Mouse (Mus musculus): Measurements from ENCODE around the gene Itpripl2. TPM values are rescaled to one million over a fixed set of nuclear protein-coding genes. Genes with fewer than 3 reads are reported as not detected.

The Itpripl2 gene
- polyA plus RNA-seq, 1 experiment from 2014 or later = 3.1 TPM

DNA sequence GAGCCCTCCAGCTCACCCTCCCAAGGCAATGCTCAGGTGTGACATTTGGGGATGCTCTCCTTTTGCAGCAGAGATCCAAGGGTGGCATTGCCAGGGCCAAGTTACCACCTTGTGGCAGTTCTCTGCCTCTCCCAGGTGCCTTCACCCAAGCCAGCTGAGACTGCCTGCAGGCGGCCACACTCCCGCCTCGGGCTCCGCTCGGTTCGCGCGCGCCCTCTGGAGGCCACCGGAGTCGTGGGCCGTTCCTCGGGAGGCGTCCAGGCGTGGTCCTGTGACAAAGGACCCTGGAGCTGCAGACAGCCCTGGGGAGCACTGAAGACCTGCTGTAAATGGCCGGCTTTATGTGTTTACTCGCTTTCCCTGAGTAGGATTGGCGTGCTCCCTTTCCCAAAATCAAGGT lies 26.9 kb upstream of the Itpripl2 start:
- H3K4me3 ChIP-seq (ENCODE audit: low read depth, low read length) = no peak overlapping the region
- 2% methylated on average over 18 of the region's 18 CpGs for WGBS
- H3K4me1 ChIP-seq (ENCODE audit: control insufficient read depth, insufficient read depth, low read length) = no peaks in the 10 kb centered on the region
- H3K36me3 ChIP-seq (ENCODE audit: control insufficient read depth, insufficient read depth, low read length) = no peaks in the 10 kb centered on the region; the same call in 1 of the 2 replicates
- no peaks in the 10 kb centered on the region for H3K9me3 ChIP-seq (ENCODE audit: control insufficient read depth, low read depth, low read length)
- no peak overlapping the region for H3K4me2 ChIP-seq (replicated peaks; ENCODE audit: low read depth, low read length)
- H3K27ac ChIP-seq (ENCODE audit: low read length) = no peak overlapping the region
- peak; percentile 80 for ATAC-seq (ENCODE audit: insufficient number of reproducible peaks, insufficient read depth, low FRiP score, low read depth)
- H3K9ac ChIP-seq (replicated peaks; ENCODE audit: low read depth, low read length) = no peak overlapping the region
- H3K27me3 ChIP-seq (ENCODE audit: control insufficient read depth, insufficient read depth, low read length) = no peaks in the 10 kb centered on the region

DNA sequence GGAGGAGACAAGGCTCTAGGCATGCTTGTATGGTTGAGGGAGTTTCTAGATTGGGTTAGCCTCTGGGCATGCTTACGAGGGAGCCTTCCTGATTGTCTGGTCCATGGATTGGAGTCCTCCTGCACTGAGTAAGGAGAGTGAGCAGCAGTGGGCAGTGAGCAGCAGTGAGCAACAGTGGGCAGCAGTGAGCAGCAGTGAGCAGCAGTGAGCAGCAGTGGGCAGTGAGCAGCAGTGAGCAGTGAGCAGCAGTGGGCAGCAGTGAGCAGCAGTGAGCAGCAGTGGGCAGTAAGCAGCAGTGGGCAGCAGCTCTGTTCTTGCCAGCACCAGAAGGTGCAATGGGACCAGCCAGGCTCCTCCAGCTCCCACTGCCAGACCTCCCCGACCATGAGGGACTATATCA lies 26.0 kb upstream of the Itpripl2 start:
- Histone ChIP-seq H3K36me3 (ENCODE audit: control insufficient read depth, insufficient read depth, low read length) (no peaks in the 10 kb centered on the region), H3K4me2 (replicated peaks; ENCODE audit: low read depth, low read length) (no peak overlapping the region), H3K27me3 (ENCODE audit: control insufficient read depth, insufficient read depth, low read length) (no peaks in the 10 kb centered on the region), H3K4me3 (ENCODE audit: low read depth, low read length) (no peak overlapping the region), H3K9me3 (ENCODE audit: control insufficient read depth, low read depth, low read length) (no peaks in the 10 kb centered on the region), H3K4me1 (ENCODE audit: control insufficient read depth, insufficient read depth, low read length) (no peaks in the 10 kb centered on the region), H3K9ac (replicated peaks; ENCODE audit: low read depth, low read length) (no peak overlapping the region), H3K27ac (ENCODE audit: low read length) (no peak overlapping the region)
- 65% methylated on average over 2 of the region's 2 CpGs for WGBS
- no peak for ATAC-seq (ENCODE audit: insufficient number of reproducible peaks, insufficient read depth, low FRiP score, low read depth)

DNA sequence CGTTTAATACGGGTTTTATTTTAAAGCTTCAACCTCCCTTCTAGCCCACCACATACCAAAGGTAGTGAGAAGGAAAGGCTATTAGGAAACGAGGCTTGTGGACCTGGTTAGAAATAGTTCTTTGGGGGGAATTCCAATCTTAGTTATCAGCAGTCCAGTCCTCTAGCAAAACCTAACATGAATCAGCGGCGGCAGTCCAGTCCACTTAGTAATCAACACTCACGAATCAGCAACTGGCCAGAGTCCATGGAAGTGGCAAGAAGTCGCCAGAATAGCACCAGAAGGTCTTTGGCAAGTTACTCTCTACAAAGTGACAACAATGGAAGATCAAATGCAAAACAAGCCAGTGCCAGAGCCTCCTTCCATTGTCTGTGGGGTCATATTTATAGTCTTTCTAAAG lies 16.8 kb upstream of the Itpripl2 start:
- no peaks in the 10 kb centered on the region for H3K9me3 ChIP-seq (ENCODE audit: control insufficient read depth, low read depth, low read length)
- 0 out of 2 replicates have a peak, but pooled peaks cover 3% of the 10 kb centered on the region for H3K4me1 ChIP-seq (ENCODE audit: control insufficient read depth, insufficient read depth, low read length)
- no peak overlapping the region for H3K9ac ChIP-seq (replicated peaks; ENCODE audit: low read depth, low read length)
- 73% methylated on average over 7 of the region's 7 CpGs for WGBS
- H3K27me3 ChIP-seq (ENCODE audit: control insufficient read depth, insufficient read depth, low read length) = no peaks in the 10 kb centered on the region
- H3K27ac ChIP-seq (ENCODE audit: low read length) = no peak overlapping the region
- no peak overlapping the region for H3K4me3 ChIP-seq (ENCODE audit: low read depth, low read length)
- no peaks in the 10 kb centered on the region for H3K36me3 ChIP-seq (ENCODE audit: control insufficient read depth, insufficient read depth, low read length)
- no peak overlapping the region for H3K4me2 ChIP-seq (replicated peaks; ENCODE audit: low read depth, low read length)
- ATAC-seq (ENCODE audit: insufficient number of reproducible peaks, insufficient read depth, low FRiP score, low read depth) = no peak

DNA sequence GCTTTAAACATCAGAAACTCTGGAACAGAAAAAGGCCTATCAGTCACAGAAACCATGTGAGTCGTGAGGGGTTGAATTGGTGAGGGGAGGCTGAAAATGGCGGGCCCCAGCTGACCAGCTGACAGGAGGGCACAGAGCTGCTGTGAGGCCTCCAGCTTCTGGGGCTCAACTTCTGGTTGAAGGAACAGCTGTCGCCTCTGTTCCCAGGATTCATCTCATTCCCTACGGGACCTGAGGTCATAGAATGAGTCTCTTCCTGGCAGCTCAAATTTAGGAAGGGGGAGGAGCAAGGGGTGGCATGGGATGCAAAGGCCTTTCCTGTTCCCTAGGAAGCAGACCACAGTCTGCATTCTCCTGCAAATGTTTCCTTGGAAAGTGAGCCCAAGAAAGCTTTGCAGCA lies 12.1 kb upstream of the Itpripl2 start:
- WGBS = 51% methylated on average over 4 of the region's 4 CpGs
- Histone ChIP-seq H3K4me2 (replicated peaks; ENCODE audit: low read depth, low read length) (no peak overlapping the region), H3K27me3 (ENCODE audit: control insufficient read depth, insufficient read depth, low read length) (no peaks in the 10 kb centered on the region), H3K27ac (ENCODE audit: low read length) (no peak overlapping the region), H3K9ac (replicated peaks; ENCODE audit: low read depth, low read length) (no peak overlapping the region), H3K4me3 (ENCODE audit: low read depth, low read length) (no peak overlapping the region), H3K36me3 (ENCODE audit: control insufficient read depth, insufficient read depth, low read length) (no peaks in the 10 kb centered on the region), H3K4me1 (ENCODE audit: control insufficient read depth, insufficient read depth, low read length) (0 out of 2 replicates have a peak, but pooled peaks cover 3% of the 10 kb centered on the region), H3K9me3 (ENCODE audit: control insufficient read depth, low read depth, low read length) (no peaks in the 10 kb centered on the region)
- no peak for ATAC-seq (ENCODE audit: insufficient number of reproducible peaks, insufficient read depth, low FRiP score, low read depth)

DNA sequence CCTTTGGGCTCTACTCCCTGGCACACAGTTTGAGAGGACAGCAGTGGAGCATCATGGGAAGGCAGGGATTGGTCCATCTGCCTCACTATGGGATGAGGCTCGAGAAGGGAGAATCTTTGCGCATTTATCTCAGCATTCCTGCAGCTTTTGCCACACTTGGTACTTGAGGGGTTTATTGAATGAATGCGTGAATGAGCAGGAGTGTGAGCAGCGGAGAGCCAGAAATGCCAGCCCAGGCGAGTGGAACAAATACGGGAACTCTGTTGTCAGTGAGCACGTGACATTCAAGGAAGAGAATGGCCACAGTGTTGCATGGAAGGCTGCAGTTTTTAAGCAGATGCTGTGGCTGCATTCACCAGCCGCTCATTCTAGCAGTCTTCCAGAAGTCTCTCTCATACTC lies 10.6 kb upstream of the Itpripl2 start:
- H3K4me2 ChIP-seq (replicated peaks; ENCODE audit: low read depth, low read length) = no peak overlapping the region
- WGBS = 78% methylated on average over 8 of the region's 8 CpGs

DNA sequence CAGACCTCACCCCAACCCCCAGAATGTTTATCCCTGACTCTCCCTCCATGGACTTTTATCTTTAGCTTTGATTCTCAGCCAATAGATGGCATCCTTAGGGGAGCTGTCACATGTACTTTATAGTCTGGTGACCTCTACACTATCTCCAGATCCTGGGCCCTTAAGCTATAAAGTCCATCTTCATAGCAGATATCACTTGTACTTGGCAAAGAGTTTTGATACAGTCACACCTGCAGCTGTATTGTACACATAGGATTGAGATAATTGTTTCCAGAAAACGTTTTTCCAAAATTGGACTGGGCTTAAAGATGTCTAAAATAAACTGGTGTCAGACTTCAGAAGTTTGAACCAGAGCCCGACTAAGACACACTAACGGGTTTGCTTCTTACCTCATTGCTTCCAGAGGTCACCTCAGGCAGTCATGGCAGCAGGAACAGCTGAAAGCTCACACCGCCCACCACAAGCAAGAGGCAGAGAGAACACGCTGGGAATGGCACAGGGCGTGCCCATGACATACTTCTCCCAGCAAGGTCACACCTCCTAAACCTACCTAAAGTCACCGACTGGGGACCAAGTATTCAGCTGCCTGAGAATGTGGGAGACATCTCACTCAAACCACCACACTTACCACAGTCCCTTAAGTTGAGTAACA lies 8.1 kb upstream of the Itpripl2 start:
- Histone ChIP-seq H3K9me3 (ENCODE audit: control insufficient read depth, low read depth, low read length) (no peaks in the 10 kb centered on the region), H3K27ac (ENCODE audit: low read length) (no peak overlapping the region), H3K4me2 (replicated peaks; ENCODE audit: low read depth, low read length) (no peak overlapping the region), H3K4me3 (ENCODE audit: low read depth, low read length) (no peak overlapping the region), H3K36me3 (ENCODE audit: control insufficient read depth, insufficient read depth, low read length) (no peaks in the 10 kb centered on the region), H3K4me1 (ENCODE audit: control insufficient read depth, insufficient read depth, low read length) (0 out of 2 replicates have a peak, but pooled peaks cover 3% of the 10 kb centered on the region), H3K9ac (replicated peaks; ENCODE audit: low read depth, low read length) (no peak overlapping the region), H3K27me3 (ENCODE audit: control insufficient read depth, insufficient read depth, low read length) (no peaks in the 10 kb centered on the region)
- ATAC-seq (ENCODE audit: insufficient number of reproducible peaks, insufficient read depth, low FRiP score, low read depth) = no peak
- WGBS = 60% methylated on average over 7 of the region's 7 CpGs

More for the DNA sequence above, 10.6 kb upstream of the Itpripl2 start:
- H3K27ac ChIP-seq (ENCODE audit: low read length) = no peak overlapping the region
- ATAC-seq (ENCODE audit: insufficient number of reproducible peaks, insufficient read depth, low FRiP score, low read depth) = no peak
- H3K27me3 ChIP-seq (ENCODE audit: control insufficient read depth, insufficient read depth, low read length) = no peaks in the 10 kb centered on the region
- H3K36me3 ChIP-seq (ENCODE audit: control insufficient read depth, insufficient read depth, low read length) = no peaks in the 10 kb centered on the region
- H3K4me3 ChIP-seq (ENCODE audit: low read depth, low read length) = no peak overlapping the region
- H3K4me1 ChIP-seq (ENCODE audit: control insufficient read depth, insufficient read depth, low read length) = 0 out of 2 replicates have a peak, but pooled peaks cover 3% of the 10 kb centered on the region
- H3K9ac ChIP-seq (replicated peaks; ENCODE audit: low read depth, low read length) = no peak overlapping the region
- H3K9me3 ChIP-seq (ENCODE audit: control insufficient read depth, low read depth, low read length) = no peaks in the 10 kb centered on the region

DNA sequence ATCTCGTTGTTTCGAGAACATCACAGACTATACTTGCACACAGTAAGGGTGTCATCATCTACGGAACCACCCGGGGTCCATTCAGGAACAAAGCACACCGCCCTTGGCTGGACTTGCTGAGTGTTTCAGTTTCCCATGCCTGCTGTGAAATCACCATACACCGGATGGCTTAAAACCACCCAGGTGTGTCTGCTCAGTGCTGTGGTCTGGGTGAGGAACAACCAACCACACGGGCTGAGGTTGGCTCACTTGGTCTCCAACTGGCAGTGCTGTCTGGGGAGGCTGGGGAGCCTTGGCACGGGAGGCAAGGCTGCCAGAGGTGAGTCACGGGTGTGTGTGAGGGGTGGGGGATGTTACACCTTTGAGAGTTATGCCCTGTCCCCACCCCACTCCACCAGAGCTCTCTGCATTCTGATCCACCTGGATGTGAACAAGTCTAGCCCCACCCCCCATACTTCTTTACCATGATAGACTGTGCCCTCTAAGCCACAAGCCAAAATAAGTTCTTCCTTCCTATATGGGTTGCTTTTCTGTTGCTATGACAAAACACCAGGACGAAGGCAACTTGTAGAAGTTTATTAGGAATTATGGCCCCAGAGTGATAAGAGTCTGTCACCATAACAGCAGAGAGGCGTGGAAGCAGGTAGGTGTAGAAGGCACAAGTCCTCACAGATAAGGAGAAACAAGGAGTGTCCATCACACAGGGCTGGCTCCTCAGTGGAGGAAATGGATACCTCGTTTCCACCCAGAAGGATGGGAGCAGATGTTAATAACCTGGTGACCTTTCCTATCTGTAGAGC lies 7.4 kb upstream of the Itpripl2 start:
- Histone ChIP-seq H3K36me3 (ENCODE audit: control insufficient read depth, insufficient read depth, low read length) (no peaks in the 10 kb centered on the region), H3K4me1 (ENCODE audit: control insufficient read depth, insufficient read depth, low read length) (0 out of 2 replicates have a peak, but pooled peaks cover 3% of the 10 kb centered on the region), H3K9me3 (ENCODE audit: control insufficient read depth, low read depth, low read length) (no peaks in the 10 kb centered on the region), H3K9ac (replicated peaks; ENCODE audit: low read depth, low read length) (no peak overlapping the region), H3K4me2 (replicated peaks; ENCODE audit: low read depth, low read length) (no peak overlapping the region), H3K4me3 (ENCODE audit: low read depth, low read length) (no peak overlapping the region), H3K27me3 (ENCODE audit: control insufficient read depth, insufficient read depth, low read length) (no peaks in the 10 kb centered on the region), H3K27ac (ENCODE audit: low read length) (no peak overlapping the region)
- WGBS = 77% methylated on average over 12 of the region's 12 CpGs
- ATAC-seq (ENCODE audit: insufficient number of reproducible peaks, insufficient read depth, low FRiP score, low read depth) = no peak

DNA sequence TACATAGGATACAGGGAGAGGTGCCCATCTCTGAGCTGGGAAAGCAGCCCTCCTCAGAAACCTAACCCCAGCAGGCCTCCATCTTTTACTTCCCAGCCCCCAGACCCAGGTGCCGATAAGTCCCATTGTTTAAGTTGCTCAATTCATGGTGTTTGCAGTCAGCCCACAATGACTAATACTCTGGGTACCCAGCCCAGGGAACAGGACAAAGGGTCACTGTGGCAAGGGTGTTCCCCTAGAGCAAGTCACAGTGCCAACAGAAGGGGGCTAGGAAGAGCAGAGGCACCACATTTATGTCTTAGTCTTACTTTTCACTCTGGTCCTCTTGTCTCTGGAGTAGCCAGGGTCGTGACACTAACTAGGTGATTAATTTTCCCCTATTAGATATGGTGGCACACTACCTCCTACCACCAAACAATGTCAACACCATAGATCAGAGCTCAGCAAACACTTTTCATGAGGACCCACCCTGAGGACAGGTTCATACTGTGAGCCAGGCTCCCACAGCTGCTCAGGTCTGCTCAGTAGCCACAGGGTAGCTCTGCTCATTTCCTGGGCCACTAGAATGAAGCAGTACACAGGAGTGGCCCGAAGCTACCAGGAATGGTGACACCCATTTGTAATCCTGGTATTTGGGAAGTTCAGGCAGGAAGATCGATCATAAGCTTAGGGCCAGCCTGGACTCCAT lies 3.3 kb upstream of the Itpripl2 start:
- H3K27me3 ChIP-seq (ENCODE audit: control insufficient read depth, insufficient read depth, low read length) = no peaks in the 10 kb centered on the region
- H3K36me3 ChIP-seq (ENCODE audit: control insufficient read depth, insufficient read depth, low read length) = no peaks in the 10 kb centered on the region
- ATAC-seq (ENCODE audit: insufficient number of reproducible peaks, insufficient read depth, low FRiP score, low read depth) = no peak
- no peak overlapping the region for H3K4me2 ChIP-seq (replicated peaks; ENCODE audit: low read depth, low read length)
- 69% methylated on average over 4 of the region's 4 CpGs for WGBS
- no peak overlapping the region for H3K4me3 ChIP-seq (ENCODE audit: low read depth, low read length)
- H3K9me3 ChIP-seq (ENCODE audit: control insufficient read depth, low read depth, low read length) = no peaks in the 10 kb centered on the region
- no peak overlapping the region for H3K9ac ChIP-seq (replicated peaks; ENCODE audit: low read depth, low read length)
- no peak overlapping the region; the same call in 1 of the 2 replicates for H3K27ac ChIP-seq (ENCODE audit: low read length)
- H3K4me1 ChIP-seq (ENCODE audit: control insufficient read depth, insufficient read depth, low read length) = peaks cover 10% of the 10 kb centered on the region
